Mouse (Mus musculus): ENCODE measurements around the gene Dtymk.
"Not testable (repeated sequence)": the region's sequence is repeated elsewhere in the genome, so short reads cannot be mapped to it uniquely, and the experiment has no call there.

The Dtymk gene

DNA sequence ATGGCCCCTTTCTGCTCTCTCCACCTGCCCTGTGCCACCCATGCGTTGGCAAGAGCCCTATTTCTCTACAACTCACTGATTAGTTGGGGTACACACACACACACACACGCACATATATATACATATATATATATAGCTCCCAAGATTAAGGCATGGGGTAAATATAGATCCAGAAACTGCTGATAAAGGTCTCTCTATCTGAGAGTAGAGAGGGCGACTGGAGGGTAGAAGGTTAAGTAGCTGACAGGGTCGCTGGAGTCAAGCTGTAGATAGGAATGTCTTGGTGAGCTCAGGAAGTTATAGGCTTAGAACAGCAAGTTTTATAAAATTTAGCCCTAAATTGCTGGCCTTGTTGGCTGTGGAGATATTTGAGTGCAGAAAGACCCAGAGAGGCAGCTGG, 3.1 kb upstream of the Dtymk start:
- in situ Hi-C loops (cut with MboI, MseI) = no loop called here

GRCm38 (mm10) chr1:93803556-93804507, 2.1 kb upstream of the Dtymk start, which contains the start of gene Ing5:
Ing5 (plus strand) TSS chr1:93803965.
- in situ Hi-C loops (cut with MboI, MseI) = no loop called here

DNA sequence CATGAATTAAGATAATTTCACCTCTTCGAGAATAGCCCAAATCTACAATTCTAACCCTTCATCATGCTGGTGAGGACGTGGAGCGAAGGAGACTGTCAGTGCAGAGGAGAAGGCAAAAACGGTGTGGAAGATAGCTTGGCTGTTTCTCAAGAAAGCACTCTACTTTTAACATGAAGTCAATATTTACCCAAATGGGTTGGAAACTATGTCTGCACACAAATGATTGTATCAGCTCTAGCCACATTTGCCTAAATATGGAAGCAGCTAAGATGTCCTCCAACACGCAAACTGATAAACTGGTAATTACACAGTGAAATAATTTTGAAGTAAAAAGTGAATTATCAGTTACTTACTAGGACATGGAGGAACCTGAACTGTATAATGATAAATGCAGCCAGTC, 1.0 kb upstream of the Dtymk start:
- in situ Hi-C loops (cut with MboI, MseI) = no loop called here

DNA sequence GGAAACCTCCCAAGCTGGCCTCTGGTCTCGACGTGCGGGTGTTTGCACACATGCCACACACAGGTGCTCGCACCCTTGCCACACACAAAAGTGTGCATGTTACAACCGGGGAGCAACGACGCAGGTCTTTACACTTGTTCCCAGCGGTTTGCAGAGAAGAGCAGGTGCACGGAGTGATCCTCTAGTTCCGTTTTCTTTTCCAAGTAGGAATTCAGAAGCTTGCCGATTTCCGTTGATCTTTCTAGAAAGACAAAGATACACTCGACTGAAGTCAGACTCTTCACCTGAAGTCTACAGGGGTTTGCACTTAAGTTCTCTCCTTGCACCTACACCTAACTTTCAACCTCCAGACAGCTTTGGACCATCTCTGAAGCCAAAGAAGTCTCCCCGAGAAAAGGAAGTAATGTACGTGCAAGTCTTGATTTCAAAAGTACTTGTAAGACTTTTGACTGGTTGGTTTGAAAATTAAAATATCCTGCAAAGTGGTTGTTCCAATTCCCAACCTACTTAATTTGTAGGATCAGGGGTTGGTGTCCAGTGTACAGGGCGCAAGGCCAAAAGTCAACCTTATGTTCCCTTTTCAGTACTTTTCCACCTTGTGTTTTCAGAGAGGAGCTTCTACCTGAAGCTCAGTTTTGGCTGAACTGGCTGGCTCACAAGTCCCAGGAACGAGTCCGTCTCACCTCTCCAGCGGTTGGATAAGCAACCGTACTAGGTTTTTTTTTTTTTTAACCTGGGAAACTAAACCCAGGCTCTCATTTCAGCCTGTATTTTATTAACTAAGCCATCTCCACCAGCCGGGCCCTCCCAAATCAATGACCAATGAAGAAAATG, 847 bp downstream of the Dtymk start:
- in situ Hi-C loops (cut with MboI, MseI) = no loop called here

GRCm38 (mm10) chr1:93795886-93796285, 5.8 kb downstream of the Dtymk start:
- in situ Hi-C loops (cut with MboI, MseI) = no loop called here

- in situ Hi-C loops (cut with MboI, MseI) = no loop called here
These were observed 7.2 kb downstream of the Dtymk start for GRCm38 (mm10) chr1:93794526-93794925.

DNA sequence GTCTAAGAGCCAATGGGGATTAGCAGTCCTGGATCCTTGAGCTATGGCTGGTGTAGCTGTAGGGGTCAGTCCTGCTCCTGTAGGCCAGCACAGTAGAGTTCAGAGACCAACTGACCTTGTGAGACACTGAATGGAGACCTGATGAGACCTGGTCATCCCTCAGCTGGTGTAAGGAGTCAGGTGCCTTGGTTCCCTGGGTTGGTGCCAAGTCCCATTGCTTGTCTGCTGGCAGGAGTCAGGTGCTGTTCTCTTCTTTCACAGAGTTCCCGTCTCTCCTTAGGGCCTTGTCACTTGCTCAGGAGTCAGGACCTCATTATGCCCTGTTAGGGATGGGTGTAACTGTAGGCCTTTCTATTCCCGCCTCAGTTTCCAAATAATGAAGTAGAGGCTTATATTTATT, 14.8 kb downstream of the Dtymk start:
- in situ Hi-C loops (cut with MboI, MseI) = no loop called here

DNA sequence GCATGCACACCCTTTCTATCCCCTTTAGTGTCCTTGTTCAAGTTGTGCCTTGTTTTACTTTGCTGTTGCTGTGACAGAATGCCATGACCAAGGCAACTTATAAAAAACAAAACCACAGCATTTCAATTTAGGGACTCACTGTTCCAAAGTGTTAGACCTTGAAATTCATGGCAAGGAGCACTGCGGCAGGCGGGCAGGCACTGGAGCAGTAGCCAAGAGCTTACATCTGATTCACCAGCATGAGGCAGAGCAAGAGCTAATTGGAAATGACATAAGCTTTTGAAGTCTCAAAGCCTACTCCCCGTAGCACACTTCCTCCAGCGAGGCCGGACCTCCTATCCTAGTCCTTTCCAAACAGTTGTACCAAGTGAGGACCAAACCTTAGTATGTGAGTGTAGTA, 25.0 kb downstream of the Dtymk start:
- in situ Hi-C loops (cut with MboI, MseI) = no loop called here

DNA sequence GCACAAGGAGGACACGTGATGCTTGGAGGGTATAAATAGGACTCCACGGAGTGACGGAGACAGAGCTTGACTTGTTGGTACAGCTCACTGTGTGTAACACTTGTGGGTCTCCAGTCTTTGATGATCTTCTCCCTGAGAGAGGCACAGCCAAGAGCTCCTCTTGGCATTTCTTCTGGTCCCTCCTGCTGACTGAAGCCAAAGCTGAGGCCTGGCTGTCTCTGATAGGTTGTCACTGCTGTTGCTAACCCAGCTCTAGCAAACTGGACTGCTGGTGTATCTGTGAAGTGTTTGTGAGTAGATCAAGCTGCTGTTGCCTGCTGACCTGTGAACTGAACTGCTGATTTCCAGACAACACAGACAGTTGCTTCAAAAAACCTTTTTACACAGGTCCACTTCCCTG, 31.8 kb downstream of the Dtymk start:
- in situ Hi-C loops (cut with MboI, MseI) = no loop called here

DNA sequence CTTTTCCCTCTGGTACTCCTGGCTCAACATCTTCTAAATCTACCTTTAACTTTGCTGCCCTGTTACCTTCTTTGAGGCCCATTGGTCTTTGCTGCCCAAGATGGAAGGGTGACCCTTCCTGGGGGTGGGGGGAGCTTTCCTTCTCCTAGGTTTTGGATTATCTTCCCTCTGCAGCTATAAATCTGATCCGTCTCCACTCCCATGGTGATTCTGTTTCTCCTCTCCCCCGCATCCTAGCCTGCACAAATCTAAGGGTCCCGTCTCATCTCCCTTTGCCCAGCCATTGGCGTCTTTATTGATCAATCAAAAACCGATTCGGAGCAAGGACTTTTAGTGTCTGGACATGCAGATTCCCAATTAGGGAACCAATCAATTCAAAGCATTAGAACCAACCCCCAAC, 34.1 kb downstream of the Dtymk start:
- in situ Hi-C loops (cut with MboI, MseI) = no loop called here

DNA sequence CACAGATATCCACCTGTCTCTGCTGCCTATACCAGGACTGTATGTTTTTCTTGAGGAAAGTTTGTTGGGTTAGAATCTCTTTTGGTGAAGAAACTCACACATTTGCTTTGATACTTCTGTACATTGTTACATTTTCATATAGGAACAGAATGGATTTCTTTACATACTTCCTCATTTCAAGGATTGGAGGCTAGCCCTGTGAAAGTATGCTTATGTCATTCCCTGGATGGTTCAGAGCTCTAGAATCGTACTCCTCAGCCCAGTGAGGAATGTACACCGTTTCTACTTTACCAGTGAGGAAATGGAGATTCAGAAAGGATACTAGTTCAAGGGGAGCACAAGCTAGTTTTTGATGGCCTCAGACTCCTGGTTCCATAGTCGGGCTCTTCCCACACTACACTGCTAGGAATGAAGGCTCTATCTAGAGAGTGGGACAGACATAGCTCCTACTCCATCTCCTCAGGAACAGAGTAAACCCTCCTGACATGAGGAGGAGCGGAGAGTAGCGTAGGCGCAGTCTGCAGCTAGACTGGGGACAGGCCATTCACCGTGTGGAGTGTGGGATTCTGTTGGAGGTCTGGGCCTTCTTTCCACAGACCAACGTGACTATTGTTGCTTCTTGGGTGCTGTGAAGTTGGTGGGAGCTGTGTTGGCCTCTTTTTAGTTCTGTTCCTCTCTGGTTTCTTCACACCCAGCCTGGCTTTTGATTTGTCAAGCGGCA, 36.7 kb downstream of the Dtymk start:
- in situ Hi-C loops (cut with MboI, MseI) = no loop called here

DNA sequence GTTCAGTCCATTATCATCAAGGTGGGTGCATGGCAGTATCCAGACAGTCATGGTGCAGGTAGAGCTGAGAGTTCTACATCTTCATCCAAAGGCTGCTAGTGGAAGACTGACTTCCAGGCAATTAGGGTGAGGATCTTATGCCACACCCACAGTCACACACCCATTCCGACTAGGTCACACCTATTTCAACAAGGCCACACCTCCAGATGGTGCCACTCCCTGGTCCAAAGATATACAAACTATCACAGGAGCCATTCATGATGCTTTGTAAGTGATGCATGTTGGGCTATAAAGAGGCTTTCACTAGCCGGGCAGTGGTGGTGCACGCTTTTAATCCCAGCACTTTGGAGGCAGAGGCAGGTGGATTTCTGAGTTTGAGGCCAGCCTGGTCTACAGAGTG, 38.2 kb downstream of the Dtymk start:
- in situ Hi-C loops (cut with MboI, MseI) = not testable (repeated sequence)

DNA sequence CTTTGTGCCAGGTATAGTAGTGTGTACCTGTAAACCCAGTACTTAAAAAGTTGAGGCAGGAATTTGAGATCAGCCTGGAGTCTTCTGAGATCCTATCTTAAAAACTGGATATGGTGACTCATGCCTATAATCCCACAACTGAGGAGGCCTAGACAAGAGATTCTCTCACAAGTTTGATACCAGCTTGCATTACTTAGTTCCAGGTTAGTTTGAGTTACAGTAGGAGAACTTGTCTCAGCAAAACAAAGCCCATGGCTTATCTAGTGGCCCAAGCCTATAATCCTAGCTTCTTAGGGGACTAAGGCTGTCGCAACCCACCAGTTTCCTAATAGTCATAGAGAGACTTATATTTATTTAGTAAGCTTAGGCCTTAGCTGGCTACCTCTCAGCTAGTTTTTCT, 41.7 kb downstream of the Dtymk start:
- in situ Hi-C loops (cut with MboI, MseI) = no loop called here

DNA sequence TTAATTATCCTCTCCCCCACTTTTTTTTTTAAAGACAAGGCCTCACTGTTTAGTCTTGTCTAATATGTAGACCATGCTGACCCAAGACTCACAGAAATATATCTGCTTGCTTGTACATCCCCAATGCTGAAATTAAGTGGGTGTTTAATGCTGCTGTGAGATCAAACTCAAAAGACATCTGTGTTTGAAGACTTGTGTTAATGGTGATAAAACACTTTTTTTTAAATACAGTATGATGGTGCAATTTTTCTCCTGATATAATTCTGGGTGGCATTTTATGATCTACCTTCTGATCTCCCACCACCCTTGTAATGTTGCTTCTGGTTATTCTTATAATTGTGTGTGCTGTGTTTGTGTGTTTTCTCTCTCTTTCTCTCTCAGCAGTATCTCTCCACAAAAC, 45.6 kb downstream of the Dtymk start:
- in situ Hi-C loops (cut with MboI, MseI) = no loop called here

DNA sequence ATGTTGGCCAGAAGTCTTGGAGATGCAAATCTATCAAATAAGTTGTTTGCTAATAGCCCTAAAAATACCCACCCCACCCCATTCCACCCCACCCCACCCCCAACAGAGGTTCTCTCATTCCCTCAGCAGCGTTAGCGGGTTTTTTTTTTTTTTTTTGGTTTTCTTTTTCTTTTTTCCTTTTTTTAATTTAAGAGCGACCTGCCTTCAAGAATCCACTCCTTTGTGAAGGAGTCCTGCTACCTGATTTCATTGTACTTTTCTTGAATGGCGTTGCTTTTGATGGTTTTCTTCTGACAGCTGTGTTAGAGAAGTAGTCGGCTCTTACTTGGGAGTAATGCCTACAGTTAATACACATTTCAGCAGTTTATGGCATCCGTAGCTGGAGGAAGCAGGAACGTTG, 46.1 kb downstream of the Dtymk start:
- in situ Hi-C loops (cut with MboI, MseI) = no loop called here

GRCm38 (mm10) chr1:93755291-93755610, 46.5 kb downstream of the Dtymk start:
- in situ Hi-C loops (cut with MboI, MseI) = no loop called here

GRCm38 (mm10) chr1:93754573-93755290, 47.0 kb downstream of the Dtymk start, which contains the start of gene Thap4:
Thap4 (minus strand) TSS chr1:93754864.
- in situ Hi-C loops (cut with MboI, MseI) = no loop called here

- in situ Hi-C loops (cut with MboI, MseI) = no loop called here
These were observed 47.7 kb downstream of the Dtymk start for GRCm38 (mm10) chr1:93753911-93754572.

- in situ Hi-C loops (cut with MboI, MseI) = no loop called here
These were observed 50.4 kb downstream of the Dtymk start, which contains the start of gene Atg4b for GRCm38 (mm10) chr1:93751290-93751689. Atg4b (plus strand) TSS chr1:93751500.

DNA sequence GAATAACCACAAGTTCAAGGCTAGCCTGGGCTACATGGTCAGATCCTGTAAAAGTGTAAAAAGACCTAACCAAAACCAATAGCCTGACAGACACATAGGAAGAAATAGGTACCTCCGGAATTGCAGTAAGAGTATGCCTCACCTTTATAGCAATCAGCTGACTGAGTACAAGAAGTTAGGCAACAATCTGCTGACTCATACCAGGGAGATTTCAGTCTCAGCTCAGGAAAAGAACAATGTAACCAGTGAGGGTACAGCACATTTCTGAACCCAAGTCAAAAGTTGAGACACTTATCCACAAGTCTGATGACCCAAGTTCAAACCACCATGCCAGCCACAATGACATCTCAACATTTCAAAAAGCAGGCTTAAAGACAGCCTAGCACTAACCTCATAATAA, 53.2 kb downstream of the Dtymk start:
- in situ Hi-C loops (cut with MboI, MseI) = no loop called here

GRCm38 (mm10) chr1:93746179-93746578, 55.6 kb downstream of the Dtymk start:
- in situ Hi-C loops (cut with MboI, MseI) = no loop called here
